Mouse (Mus musculus) bone marrow, adult 2 months (tissue): ENCODE measurements around the gene Minpp1. TPM values are rescaled to one million over a fixed set of nuclear protein-coding genes. Genes with fewer than 3 reads are reported as not detected.

Experiments
- H3K27ac ChIP-seq: fragments of 200-500 bp; 2 replicates; pipeline ENCODE4 v1.5.1; 2012; ENCODE audit warnings: low read depth, mild to moderate bottlenecking, control low read depth, inconsistent platforms, low read length; ENCODE audit not compliant: control insufficient read depth, poor library complexity, insufficient read depth
- H3K4me1 ChIP-seq: fragments of 200-500 bp; 2 replicates; pipeline ENCODE4 v1.6.1; 2011; ENCODE audit warnings: low read length; ENCODE audit not compliant: control insufficient read depth, insufficient read depth
- H3K4me3 ChIP-seq: fragments of 200-500 bp; replicated peaks from 2 replicates; pipeline ENCODE3; 2011; ENCODE audit warnings: mild to moderate bottlenecking, low read depth, low read length, control low read depth; ENCODE audit not compliant: control insufficient read depth
- CTCF ChIP-seq: fragments of 200-500 bp; IDR thresholded peaks from 2 replicates; pipeline ENCODE4 v1.5.1; 2011; ENCODE audit warnings: low read length, control low read depth; ENCODE audit not compliant: control insufficient read depth, insufficient read depth
- POLR2A ChIP-seq: fragments of 200-500 bp; IDR thresholded peaks from 2 replicates; pipeline ENCODE4 v1.6.1; 2011; ENCODE audit warnings: low read depth, mild to moderate bottlenecking, control low read depth, low read length, borderline replicate concordance; ENCODE audit not compliant: control insufficient read depth
- WGBS: fragments of 180-500 bp; shearing (Covaris S2); methylation state at CpG from one replicate; pipeline ENCODE4 v1.1.7; 2018; 5-methylcytosine and 5-hydroxymethylcytosine counted together
- polyA plus RNA-seq: library from polyadenylated mRNA; stranded (reverse); fragments of >200 nt; gene quantifications from 2 replicates; pipeline ENCODE4 v1.2.4, GENCODE M21; 2011; ENCODE audit warnings: low replicate concordance; ENCODE audit not compliant: missing spikeins, insufficient read depth, insufficient read length

Gene Minpp1
- polyA plus RNA-seq, 1 experiment = 30.4 TPM

- TF ChIP-seq POLR2A = no peak
- no peak for TF ChIP-seq CTCF
- 84% methylated on average over 6 of the region's 6 CpGs for WGBS
- Histone ChIP-seq H3K4me3 (no peak within 1 kb of the TSS), H3K4me1 (peaks cover 4% of the 10 kb centered on the region), H3K27ac (no peak within 1 kb of the TSS)
Measured at GRCm38 (mm10) chr19:32466478-32466877, 19.1 kb upstream of the Minpp1 start, which contains the start of gene Rpl9-ps6. Rpl9-ps6 (minus strand) TSS chr19:32466578.

GRCm38 (mm10) chr19:32467325-32467724 lies 18.2 kb upstream of the Minpp1 start:
- TF ChIP-seq POLR2A = no peak
- no peak for TF ChIP-seq CTCF
- Histone ChIP-seq H3K4me3 (no peak overlapping the region), H3K27ac (no peak overlapping the region), H3K4me1 (peaks cover 4% of the 10 kb centered on the region)
- 74% methylated on average over 5 of the region's 5 CpGs for WGBS

DNA sequence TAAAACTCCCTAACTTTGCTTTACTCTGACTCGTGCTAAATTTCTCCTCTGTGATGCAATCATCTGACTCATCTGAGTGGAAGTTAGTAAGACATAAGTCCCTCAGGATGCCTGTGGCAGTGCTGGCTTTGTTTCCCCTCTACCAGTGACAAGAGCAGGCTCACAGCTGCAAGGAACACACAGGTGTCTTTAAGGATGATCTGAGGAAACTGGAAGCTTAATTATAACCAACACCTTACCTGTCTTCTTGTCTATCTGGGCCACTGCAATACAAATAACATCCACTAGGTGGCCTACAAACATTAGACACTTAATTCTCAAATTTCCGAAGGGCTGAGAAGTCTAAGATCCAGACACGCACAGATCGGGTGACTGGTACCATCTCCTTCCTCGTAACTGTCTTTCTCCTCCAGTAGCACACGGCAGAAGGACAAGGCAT lies 15.5 kb upstream of the Minpp1 start:
- H3K4me3 ChIP-seq = no peak overlapping the region
- H3K27ac ChIP-seq = no peak overlapping the region
- peaks cover 4% of the 10 kb centered on the region for H3K4me1 ChIP-seq
- no peak for TF ChIP-seq CTCF
- TF ChIP-seq POLR2A = no peak
- WGBS = 10% methylated on average over 6 of the region's 6 CpGs

GRCm38 (mm10) chr19:32470570-32471263 lies 14.9 kb upstream of the Minpp1 start:
- H3K4me1 ChIP-seq = peaks cover 4% of the 10 kb centered on the region
- H3K4me3 ChIP-seq = no peak overlapping the region
- 76% methylated on average over 13 of the region's 13 CpGs for WGBS
- TF ChIP-seq POLR2A = no peak
- TF ChIP-seq CTCF = no peak
- H3K27ac ChIP-seq = no peak overlapping the region

GRCm38 (mm10) chr19:32476016-32476711 lies 9.4 kb upstream of the Minpp1 start:
- Histone ChIP-seq H3K27ac (peak overlapping the region; percentile 86), H3K4me1 (no peaks in the 10 kb centered on the region; the same call in 1 of the 2 replicates), H3K4me3 (no peak overlapping the region)
- WGBS = 64% methylated on average over 12 of the region's 12 CpGs
- TF ChIP-seq CTCF (no peak), POLR2A (no peak)

DNA sequence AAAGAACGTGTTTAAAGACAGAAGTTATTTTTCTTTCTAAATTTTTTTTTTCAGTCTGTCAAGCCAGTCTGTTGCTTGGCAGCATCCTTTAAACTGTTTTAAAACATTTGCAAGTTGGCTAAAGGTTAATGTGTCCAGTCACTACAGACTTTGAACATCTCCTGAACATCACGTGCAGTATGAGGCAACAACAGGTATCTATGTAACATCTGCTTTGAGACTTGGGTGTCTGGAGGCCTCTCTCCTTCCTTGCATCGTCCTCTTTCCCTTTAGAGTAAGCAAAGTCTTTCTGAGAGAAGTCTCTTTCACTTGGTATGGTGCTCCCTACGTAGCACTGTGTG lies 8.9 kb upstream of the Minpp1 start:
- no peak overlapping the region for H3K4me3 ChIP-seq
- H3K27ac ChIP-seq = no peak overlapping the region; the same call in 1 of the 2 replicates
- WGBS = 59% methylated on average over 4 of the region's 4 CpGs
- no peaks in the 10 kb centered on the region; the same call in 1 of the 2 replicates for H3K4me1 ChIP-seq
- TF ChIP-seq CTCF (no peak), POLR2A (no peak)

GRCm38 (mm10) chr19:32480255-32480654 lies 5.3 kb upstream of the Minpp1 start:
- Histone ChIP-seq H3K4me3 (no peak overlapping the region), H3K27ac (no peak overlapping the region; the same call in 1 of the 2 replicates), H3K4me1 (no peaks in the 10 kb centered on the region; the same call in 1 of the 2 replicates)
- TF ChIP-seq CTCF (no peak), POLR2A (no peak)
- whole genome bisulfite sequencing = 74% methylated on average over 5 of the region's 5 CpGs

GRCm38 (mm10) chr19:32480791-32481442 lies 4.7 kb upstream of the Minpp1 start:
- no peaks in the 10 kb centered on the region; the same call in 1 of the 2 replicates for H3K4me1 ChIP-seq
- H3K4me3 ChIP-seq = no peak overlapping the region
- peak overlapping the region; percentile 50 for H3K27ac ChIP-seq
- TF ChIP-seq POLR2A (no peak), CTCF (no peak)
- WGBS = 78% methylated on average over 8 of the region's 8 CpGs
